Mouse (Mus musculus) spleen, postnatal 36 days (tissue): ENCODE measurements around the gene Fcrl6.

Source experiments
- DNase-seq, 2 experiments: peaks; one replicate each; pipeline ENCODE4 v3.0.0; 2022; ENCODE audit warnings: low spot score in 2 of 2, mixed read lengths in 1 of 2

The Fcrl6 gene

GRCm38 (mm10) chr1:172614654-172615053 lies 12.3 kb upstream of the Fcrl6 start:
- DNase-seq: no peak

- DNase-seq: no peak
Measured at GRCm38 (mm10) chr1:172612745-172613144, 10.4 kb upstream of the Fcrl6 start.

- DNase-seq: no peak
Measured at GRCm38 (mm10) chr1:172611304-172611703, 9.0 kb upstream of the Fcrl6 start.

- no peak for DNase-seq
Measured at GRCm38 (mm10) chr1:172594495-172594894, 7.9 kb downstream of the Fcrl6 start.

- DNase-seq: no peak
Measured at GRCm38 (mm10) chr1:172593956-172594355, 8.4 kb downstream of the Fcrl6 start.

- no peak for DNase-seq
Measured at GRCm38 (mm10) chr1:172593321-172593720, 9.0 kb downstream of the Fcrl6 start.

- peak; percentile 44 to 52 for DNase-seq
Measured at GRCm38 (mm10) chr1:172590385-172590784, 12.0 kb downstream of the Fcrl6 start, which contains the start of gene Slamf8. Slamf8 (minus strand) TSS chr1:172590568.

- DNase-seq: no peak
Measured at GRCm38 (mm10) chr1:172585612-172586567, 16.5 kb downstream of the Fcrl6 start.

GRCm38 (mm10) chr1:172585026-172585425 lies 17.3 kb downstream of the Fcrl6 start:
- no peak for DNase-seq

- no peak for DNase-seq
Measured at GRCm38 (mm10) chr1:172584271-172584670, 18.1 kb downstream of the Fcrl6 start.

GRCm38 (mm10) chr1:172582436-172582835 lies 19.9 kb downstream of the Fcrl6 start:
- no peak for DNase-seq

- no peak for DNase-seq
Measured at GRCm38 (mm10) chr1:172580116-172580515, 22.2 kb downstream of the Fcrl6 start.

GRCm38 (mm10) chr1:172567758-172568157 lies 34.6 kb downstream of the Fcrl6 start:
- no peak for DNase-seq

- no peak for DNase-seq
Measured at GRCm38 (mm10) chr1:172566131-172566530, 36.2 kb downstream of the Fcrl6 start.

- DNase-seq: no peak
Measured at GRCm38 (mm10) chr1:172563465-172563828, 38.9 kb downstream of the Fcrl6 start.

GRCm38 (mm10) chr1:172562641-172563464 lies 39.5 kb downstream of the Fcrl6 start:
- DNase-seq: peak; percentile 46 to 62

- DNase-seq: no peak
Measured at GRCm38 (mm10) chr1:172555638-172556037, 46.7 kb downstream of the Fcrl6 start, which contains the start of gene Vsig8. Vsig8 (plus strand) TSS chr1:172555938.

- no peak for DNase-seq
Measured at GRCm38 (mm10) chr1:172552623-172553022, 49.7 kb downstream of the Fcrl6 start.

GRCm38 (mm10) chr1:172551009-172551408 lies 51.3 kb downstream of the Fcrl6 start:
- DNase-seq: no peak

GRCm38 (mm10) chr1:172550551-172550951 lies 51.8 kb downstream of the Fcrl6 start:
- peak; percentile 82 to 83 for DNase-seq

GRCm38 (mm10) chr1:172549717-172550116 lies 52.6 kb downstream of the Fcrl6 start:
- DNase-seq: no peak

GRCm38 (mm10) chr1:172549314-172549713 lies 53.0 kb downstream of the Fcrl6 start:
- no peak for DNase-seq
